Mouse (Mus musculus) hindlimb bud, embryonic 11.5 days (tissue): ENCODE data around the gene Pnrc2.

Experiments
- DNase-seq: peaks from one replicate; pipeline ENCODE4 v3.0.0-alpha.2; 2012; ENCODE audit warnings: low read depth, low spot score; ENCODE audit errors: extremely low spot score

Pnrc2 gene

GRCm38 (mm10) chr4:135873526-135874202 lies at the start of gene Pnrc2:
TSS of gene Pnrc2 (minus strand) at chr4:135873850.
- DNase-seq = no peak

- no peak for DNase-seq
Measured at GRCm38 (mm10) chr4:135922190-135922589, 48.5 kb upstream of the Pnrc2 start.

- no peak for DNase-seq
Measured at GRCm38 (mm10) chr4:135921257-135922120, 47.8 kb upstream of the Pnrc2 start.

- DNase-seq = peak; percentile 83
Measured at GRCm38 (mm10) chr4:135920304-135921241, 46.9 kb upstream of the Pnrc2 start, which contains the start of gene Fuca1. TSS of gene Fuca1 (plus strand) at chr4:135920735.

GRCm38 (mm10) chr4:135919280-135919639 lies 45.6 kb upstream of the Pnrc2 start:
- DNase-seq = no peak

GRCm38 (mm10) chr4:135918635-135919279 lies 45.1 kb upstream of the Pnrc2 start:
- no peak for DNase-seq

- no peak for DNase-seq
Measured at GRCm38 (mm10) chr4:135913433-135913832, 39.8 kb upstream of the Pnrc2 start.

GRCm38 (mm10) chr4:135912835-135913234 lies 39.2 kb upstream of the Pnrc2 start:
- DNase-seq = no peak

GRCm38 (mm10) chr4:135912164-135912563 lies 38.5 kb upstream of the Pnrc2 start:
- DNase-seq = no peak

GRCm38 (mm10) chr4:135911531-135911930 lies 37.9 kb upstream of the Pnrc2 start:
- DNase-seq = no peak

- no peak for DNase-seq
Measured at GRCm38 (mm10) chr4:135909326-135910066, 35.8 kb upstream of the Pnrc2 start.

- DNase-seq = no peak
Measured at GRCm38 (mm10) chr4:135906633-135907032, 33.0 kb upstream of the Pnrc2 start.

GRCm38 (mm10) chr4:135904810-135905209 lies 31.2 kb upstream of the Pnrc2 start:
- DNase-seq = no peak

GRCm38 (mm10) chr4:135902606-135903242 lies 29.1 kb upstream of the Pnrc2 start:
- no peak for DNase-seq

GRCm38 (mm10) chr4:135900008-135900407 lies 26.4 kb upstream of the Pnrc2 start:
- no peak for DNase-seq

GRCm38 (mm10) chr4:135899050-135899448 lies 25.4 kb upstream of the Pnrc2 start:
- DNase-seq = no peak

GRCm38 (mm10) chr4:135898380-135899049 lies 24.9 kb upstream of the Pnrc2 start:
- DNase-seq = no peak

- no peak for DNase-seq
Measured at GRCm38 (mm10) chr4:135896157-135896556, 22.5 kb upstream of the Pnrc2 start.

GRCm38 (mm10) chr4:135895071-135895571 lies 21.5 kb upstream of the Pnrc2 start, which contains the start of gene Cnr2:
TSS of gene Cnr2 (plus strand) at chr4:135895394.
- no peak for DNase-seq
